Mouse (Mus musculus) heart, embryonic 12.5 days (tissue): ENCODE measurements around the gene Zglp1. TPM values are rescaled to one million over a fixed set of nuclear protein-coding genes. Genes with fewer than 3 reads are reported as not detected.

Experiments
- ATAC-seq: fragments of 200-750 bp; cut with Nextera tagmentation; 2 replicates; pipeline ENCODE4 v1.8.0; 2017; ENCODE audit warnings: moderate TSS enrichment, moderate library complexity; ENCODE audit not compliant: insufficient number of reproducible peaks, low FRiP score
- H3K27ac ChIP-seq: fragments of 300-500 bp; sonication (generic); 2 replicates; pipeline ENCODE4 v1.5.1; 2016; ENCODE audit warnings: mild to moderate bottlenecking, moderate library complexity; ENCODE audit not compliant: poor library complexity, severe bottlenecking
- H3K27me3 ChIP-seq: fragments of 300-500 bp; sonication (generic); replicated peaks from 2 replicates; pipeline ENCODE4 v1.6.1; 2016; ENCODE audit warnings: mild to moderate bottlenecking, moderate library complexity
- H3K36me3 ChIP-seq: fragments of 300-500 bp; sonication (generic); 2 replicates; pipeline ENCODE4 v1.6.1; 2016; ENCODE audit warnings: mild to moderate bottlenecking, moderate library complexity
- H3K4me1 ChIP-seq: fragments of 300-500 bp; sonication (generic); replicated peaks from 2 replicates; pipeline ENCODE4 v1.6.1; 2016; ENCODE audit warnings: mild to moderate bottlenecking
- H3K4me2 ChIP-seq: fragments of 300-500 bp; sonication (generic); 2 replicates; pipeline ENCODE4 v1.6.1; 2016; ENCODE audit warnings: mild to moderate bottlenecking, moderate library complexity
- H3K4me3 ChIP-seq: fragments of 300-500 bp; sonication (generic); 2 replicates; pipeline ENCODE4 v1.5.1; 2016; ENCODE audit warnings: mild to moderate bottlenecking
- H3K9ac ChIP-seq: fragments of 300-500 bp; sonication (generic); 2 replicates; pipeline ENCODE4 v1.6.1; 2016; ENCODE audit warnings: mild to moderate bottlenecking, moderate library complexity
- H3K9me3 ChIP-seq: fragments of 300-500 bp; sonication (generic); replicated peaks from 2 replicates; pipeline ENCODE4 v1.6.1; 2016; ENCODE audit warnings: mild to moderate bottlenecking, moderate library complexity
- WGBS: fragments of 180-500 bp; shearing (Covaris S2); methylation state at CpG from one replicate; pipeline ENCODE4 v1.1.7; 2016; 5-methylcytosine and 5-hydroxymethylcytosine counted together
- polyA plus RNA-seq: library from polyadenylated mRNA; unstranded; fragments of >200 nt; fragmentation: Nextera tagmentation; extraction: Ambion mirVana; gene quantifications from 2 replicates; pipeline ENCODE4 v1.2.1, GENCODE M21; 2016

Zglp1 gene
- polyA plus RNA-seq, 1 experiment from 2014 or later, result 1.0 TPM

- no peak for ATAC-seq
- Histone ChIP-seq H3K27me3 (peaks cover 88% of the 10 kb centered on the region), H3K36me3 (no peaks in the 10 kb centered on the region), H3K4me3 (no peak overlapping the region), H3K4me1 (peaks cover 69% of the 10 kb centered on the region), H3K9ac (no peak overlapping the region), H3K9me3 (peaks cover 6% of the 10 kb centered on the region; the same call in 1 of the 2 replicates), H3K4me2 (no peak overlapping the region), H3K27ac (no peak overlapping the region)
- 5% methylated on average over 17 of the region's 17 CpGs for WGBS
Measured at GRCm38 (mm10) chr9:21034481-21035085, 32.3 kb downstream of the Zglp1 start.

DNA sequence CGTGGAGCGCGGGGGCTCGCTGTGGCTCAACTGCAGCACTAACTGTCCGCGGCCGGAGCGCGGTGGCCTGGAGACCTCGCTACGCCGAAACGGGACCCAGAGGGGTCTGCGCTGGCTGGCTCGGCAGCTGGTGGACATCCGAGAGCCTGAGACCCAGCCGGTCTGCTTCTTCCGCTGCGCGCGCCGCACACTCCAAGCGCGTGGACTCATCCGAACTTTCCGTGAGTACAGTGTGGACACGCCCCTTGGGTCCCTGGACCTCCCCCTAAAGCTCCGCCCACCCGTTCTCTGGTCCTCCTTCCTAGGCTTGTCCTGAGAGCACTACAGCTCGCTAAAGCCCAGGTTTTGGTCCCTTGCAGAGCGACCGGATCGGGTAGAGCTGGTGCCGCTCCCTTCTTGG is 33.8 kb downstream of the Zglp1 start:
- H3K4me3 ChIP-seq, result peak overlapping the region; percentile 55
- peak overlapping the region; percentile 94 for H3K4me2 ChIP-seq
- H3K9me3 ChIP-seq, result no peaks in the 10 kb centered on the region
- under 1% methylated on average over 33 of the region's 34 CpGs for whole genome bisulfite sequencing
- H3K27ac ChIP-seq, result no peak overlapping the region
- peaks cover 76% of the 10 kb centered on the region for H3K4me1 ChIP-seq
- no peaks in the 10 kb centered on the region for H3K36me3 ChIP-seq
- H3K9ac ChIP-seq, result peak overlapping the region; percentile 22; the same call in 1 of the 2 replicates
- H3K27me3 ChIP-seq, result peaks cover 84% of the 10 kb centered on the region
- peak; percentile 64 for ATAC-seq

DNA sequence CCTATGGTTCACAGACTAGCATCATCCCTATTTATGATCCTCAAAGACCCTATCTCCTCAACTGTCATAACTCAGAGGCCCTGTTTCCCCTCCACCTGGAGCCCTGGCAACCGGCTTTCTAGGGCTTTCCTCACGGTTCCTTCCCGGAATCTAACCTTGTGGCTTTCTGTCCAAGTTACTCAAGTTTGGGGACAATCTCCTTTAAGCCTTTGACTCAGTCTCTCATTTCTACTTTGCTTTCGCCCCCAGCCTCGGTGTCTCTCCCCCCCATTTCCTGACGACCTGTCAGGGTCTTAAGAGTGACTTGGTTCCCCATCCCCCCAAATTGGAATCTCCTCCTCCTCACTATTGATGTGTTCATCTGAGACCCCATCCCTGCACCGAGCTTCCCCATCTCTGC is 34.4 kb downstream of the Zglp1 start:
- no peaks in the 10 kb centered on the region for H3K36me3 ChIP-seq
- H3K27me3 ChIP-seq, result peaks cover 84% of the 10 kb centered on the region
- peaks cover 71% of the 10 kb centered on the region for H3K4me1 ChIP-seq
- H3K9me3 ChIP-seq, result no peaks in the 10 kb centered on the region
- 5% methylated on average over 7 of the region's 7 CpGs for WGBS
- H3K4me3 ChIP-seq, result peak overlapping the region; percentile 55
- ATAC-seq, result no peak
- H3K4me2 ChIP-seq, result peak overlapping the region; percentile 94
- no peak overlapping the region for H3K27ac ChIP-seq
- H3K9ac ChIP-seq, result no peak overlapping the region

GRCm38 (mm10) chr9:21031896-21032351 is 35.0 kb downstream of the Zglp1 start, which contains the start of gene Icam5:
TSS of gene Icam5 (plus strand) at chr9:21032073.
- Histone ChIP-seq H3K9ac (peak within 1 kb of the TSS; percentile 57), H3K4me3 (peak within 1 kb of the TSS; percentile 55), H3K9me3 (no peaks in the 10 kb centered on the region), H3K4me1 (peaks cover 66% of the 10 kb centered on the region), H3K27ac (no peak within 1 kb of the TSS), H3K4me2 (peak within 1 kb of the TSS; percentile 94), H3K36me3 (no peaks in the 10 kb centered on the region), H3K27me3 (peaks cover 84% of the 10 kb centered on the region)
- WGBS, result 1% methylated on average over 35 of the region's 35 CpGs
- ATAC-seq, result no peak

- Histone ChIP-seq H3K27me3 (peaks cover 84% of the 10 kb centered on the region), H3K4me3 (peak overlapping the region; percentile 55), H3K4me2 (peak overlapping the region; percentile 94), H3K27ac (no peak overlapping the region), H3K9ac (peak overlapping the region; percentile 57), H3K36me3 (no peaks in the 10 kb centered on the region), H3K9me3 (no peaks in the 10 kb centered on the region), H3K4me1 (peaks cover 62% of the 10 kb centered on the region)
- under 1% methylated on average over 34 of the region's 36 CpGs for WGBS
- ATAC-seq, result peak; percentile 10; the same call in 1 of the 2 replicates
Measured at GRCm38 (mm10) chr9:21031251-21031895, 35.5 kb downstream of the Zglp1 start.

DNA sequence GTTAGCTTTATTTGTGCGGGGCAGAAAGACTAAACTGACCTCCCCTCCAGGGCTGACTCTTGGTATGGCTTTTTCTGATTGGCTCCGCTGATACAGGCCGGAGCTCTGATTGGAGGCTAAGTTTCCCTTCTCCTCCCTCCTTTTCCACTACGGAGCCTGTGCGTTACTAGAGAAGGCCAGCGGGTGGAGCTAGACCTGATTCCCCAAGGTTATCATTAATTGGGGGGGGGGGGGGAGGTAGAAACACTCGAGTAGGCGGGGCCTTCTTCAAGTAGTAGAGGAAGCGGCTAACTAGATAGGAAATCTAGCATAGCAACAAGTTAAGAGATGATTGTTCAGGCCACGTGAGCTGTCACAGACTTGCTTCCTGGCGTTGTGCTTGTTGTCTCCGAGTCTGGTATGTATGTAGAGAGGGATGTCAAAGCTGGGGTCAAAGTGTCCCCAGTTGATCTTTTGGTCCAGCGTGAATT is 36.1 kb downstream of the Zglp1 start:
- ATAC-seq, result peak; percentile 69
- no peak overlapping the region for H3K27ac ChIP-seq
- no peaks in the 10 kb centered on the region for H3K36me3 ChIP-seq
- H3K9ac ChIP-seq, result peak overlapping the region; percentile 57
- H3K4me1 ChIP-seq, result peaks cover 59% of the 10 kb centered on the region
- WGBS, result 0% methylated on average over 13 of the region's 13 CpGs
- H3K9me3 ChIP-seq, result no peaks in the 10 kb centered on the region
- H3K27me3 ChIP-seq, result peaks cover 84% of the 10 kb centered on the region
- peak overlapping the region; percentile 55 for H3K4me3 ChIP-seq
- peak overlapping the region; percentile 94 for H3K4me2 ChIP-seq

DNA sequence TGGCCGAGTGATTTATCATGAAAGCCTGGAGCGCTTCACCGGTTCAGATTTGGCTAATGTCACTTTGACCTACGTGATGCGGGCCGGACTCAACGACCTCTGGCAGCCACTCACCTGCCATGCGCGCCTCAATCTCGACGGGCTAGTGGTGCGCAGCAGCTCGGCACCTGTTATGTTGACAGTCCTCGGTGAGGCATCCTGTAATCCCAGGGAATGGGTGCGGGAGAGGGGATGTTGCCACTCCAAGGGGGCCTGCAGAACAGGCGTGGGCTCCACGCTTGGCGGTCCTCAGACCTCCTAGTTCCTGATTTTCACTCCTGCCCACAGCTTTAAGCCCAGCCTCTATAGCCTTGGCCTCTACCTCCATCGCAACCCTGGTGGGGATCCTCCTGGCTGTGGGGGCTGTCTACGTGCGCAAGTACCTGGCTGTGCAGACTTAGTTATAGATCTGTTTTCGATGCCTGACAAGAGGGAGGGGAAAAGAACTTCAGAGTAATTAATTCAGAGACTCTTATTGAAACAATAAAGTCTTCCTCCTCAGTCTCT is 36.8 kb downstream of the Zglp1 start:
- peaks cover 55% of the 10 kb centered on the region for H3K4me1 ChIP-seq
- ATAC-seq, result no peak
- H3K4me2 ChIP-seq, result peak overlapping the region; percentile 94
- H3K9me3 ChIP-seq, result no peaks in the 10 kb centered on the region
- H3K27ac ChIP-seq, result no peak overlapping the region
- no peaks in the 10 kb centered on the region for H3K36me3 ChIP-seq
- 15% methylated on average over 22 of the region's 22 CpGs for WGBS
- peaks cover 82% of the 10 kb centered on the region for H3K27me3 ChIP-seq
- H3K4me3 ChIP-seq, result peak overlapping the region; percentile 55
- peak overlapping the region; percentile 59 for H3K9ac ChIP-seq

DNA sequence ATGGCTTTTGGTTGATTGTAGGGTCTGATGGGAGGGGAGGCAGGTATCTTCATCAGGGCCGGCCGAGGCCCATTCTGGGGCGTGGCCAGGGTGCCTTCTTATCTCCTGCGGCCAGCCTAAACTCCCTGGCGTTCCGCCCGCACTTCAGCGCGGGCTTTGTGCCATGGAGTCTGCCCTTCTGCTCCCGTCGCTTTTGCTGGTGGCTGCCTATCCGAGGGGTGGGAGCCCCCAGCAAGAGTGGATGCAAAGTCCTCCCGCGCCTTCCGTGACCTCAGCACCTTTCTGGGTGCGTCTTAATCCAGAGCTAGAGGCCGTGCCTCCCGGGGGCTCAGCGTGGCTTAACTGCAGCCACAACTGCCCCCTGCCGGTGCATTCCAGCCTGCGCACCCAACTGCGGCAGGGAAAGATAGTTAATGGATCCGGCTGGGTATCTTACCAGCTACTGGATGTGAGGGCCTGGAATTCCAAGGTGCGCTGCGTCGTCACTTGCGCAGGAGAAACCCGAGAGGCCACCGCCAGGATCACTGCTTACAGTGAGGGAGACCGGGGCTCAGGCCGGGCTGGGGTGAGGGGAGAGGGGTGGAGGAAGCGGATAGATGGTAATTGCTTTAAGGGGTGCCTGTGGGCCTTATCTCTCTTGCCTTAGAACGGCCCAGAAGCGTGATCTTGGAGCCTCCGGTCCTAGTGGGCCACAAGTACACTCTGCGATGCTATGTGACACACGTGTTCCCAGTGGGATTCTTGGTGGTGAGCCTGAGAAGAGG is 37.4 kb downstream of the Zglp1 start, which contains the start of gene Icam4:
Gene Icam4 (plus strand): TSS at position 83 of the 764 bp plus-strand sequence.
- peak; percentile 77 for ATAC-seq
- peaks cover 50% of the 10 kb centered on the region for H3K4me1 ChIP-seq
- peak within 1 kb of the TSS; percentile 94 for H3K4me2 ChIP-seq
- H3K36me3 ChIP-seq, result no peaks in the 10 kb centered on the region
- H3K27me3 ChIP-seq, result peaks cover 76% of the 10 kb centered on the region
- peak within 1 kb of the TSS; percentile 55 for H3K4me3 ChIP-seq
- no peaks in the 10 kb centered on the region for H3K9me3 ChIP-seq
- 1% methylated on average over 37 of the region's 37 CpGs for WGBS
- peak within 1 kb of the TSS; percentile 7; the same call in 1 of the 2 replicates for H3K27ac ChIP-seq
- H3K9ac ChIP-seq, result peak within 1 kb of the TSS; percentile 59

DNA sequence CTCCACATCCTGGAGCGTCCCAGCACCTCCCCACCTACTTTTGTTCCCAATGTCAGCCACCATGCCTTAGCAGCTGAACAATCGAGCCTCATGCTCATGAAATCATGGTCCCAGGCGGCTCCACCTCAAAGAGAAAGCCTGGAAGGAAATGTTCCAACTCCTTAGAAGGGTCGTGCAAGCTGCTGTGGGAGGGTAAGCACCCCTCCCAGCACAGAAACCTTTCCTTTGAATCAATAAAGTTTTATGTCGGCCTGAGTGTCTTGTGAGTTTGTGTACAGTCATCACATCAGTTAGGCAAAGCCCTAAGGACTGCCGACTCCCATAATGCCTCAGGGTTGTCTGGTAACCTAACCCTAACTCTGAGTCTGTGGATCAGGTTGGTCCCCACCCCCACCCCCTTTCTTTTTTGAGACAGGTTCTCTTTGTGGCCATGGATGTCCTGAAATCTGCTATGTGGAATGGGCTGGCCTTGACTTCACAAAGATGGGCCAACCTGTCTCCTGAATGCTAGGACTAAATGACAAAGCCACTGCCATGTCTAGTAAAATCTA is 38.3 kb downstream of the Zglp1 start:
- Histone ChIP-seq H3K36me3 (no peaks in the 10 kb centered on the region), H3K4me1 (peaks cover 49% of the 10 kb centered on the region), H3K9me3 (no peaks in the 10 kb centered on the region), H3K4me3 (no peak overlapping the region), H3K9ac (no peak overlapping the region), H3K27me3 (peaks cover 69% of the 10 kb centered on the region), H3K27ac (no peak overlapping the region), H3K4me2 (0 out of 2 replicates have a peak overlapping the region, but pooled peaks have one; percentile 94)
- no peak for ATAC-seq
- 74% methylated on average over 6 of the region's 6 CpGs for WGBS

- peaks cover 61% of the 10 kb centered on the region for H3K27me3 ChIP-seq
Measured at GRCm38 (mm10) chr9:21027774-21028290, 39.1 kb downstream of the Zglp1 start.

More at GRCm38 (mm10) chr9:21027774-21028290, 39.1 kb downstream of the Zglp1 start:
- peaks cover 41% of the 10 kb centered on the region for H3K4me1 ChIP-seq
- H3K4me3 ChIP-seq, result no peak overlapping the region
- H3K9ac ChIP-seq, result no peak overlapping the region
- no peaks in the 10 kb centered on the region for H3K9me3 ChIP-seq
- ATAC-seq, result no peak
- 51% methylated on average over 8 of the region's 8 CpGs for WGBS
- H3K36me3 ChIP-seq, result no peaks in the 10 kb centered on the region
- H3K27ac ChIP-seq, result no peak overlapping the region
- no peak overlapping the region for H3K4me2 ChIP-seq
